Mouse (Mus musculus) frontal cortex, postnatal 25 days (tissue): ENCODE measurements around the gene Lad1.

ENCODE experiments used
- DNase-seq, 2 experiments: peaks; one replicate each; pipeline ENCODE4 v3.0.0; 2022; ENCODE audit warnings: low spot score in 2 of 2

The Lad1 gene

GRCm38 (mm10) chr1:135877248-135877647 is 58.9 kb downstream of the Lad1 start:
- DNase-seq = no peak

- peak; percentile 52 to 59 for DNase-seq
Observed at GRCm38 (mm10) chr1:135882385-135883109, 64.1 kb downstream of the Lad1 start.
